Comparison of ENCODE assay signal across 11 mouse cellular contexts in genomic region chr13:98440293-98440952, GRCm38 (mm10). TPM values are rescaled to one million over a fixed set of nuclear protein-coding genes. Genes with fewer than 3 reads are reported as not detected.
DNase-seq lines count a peak whose midpoint lies in the region; ATAC-seq and TF ChIP-seq lines count a peak whose summit lies in the region.
"Had no signal": no experiment of that assay in that cellular context is flagged by ENCODE, and none has a peak within 500 bp of the region (broad histone marks: within the 10 kb centered on the region; RNA-seq: fewer than 3 reads in every experiment).

No protein-coding gene starts in this region.

- DNase-seq in kidney, adult 9 months: peak; percentile 9
- DNase-seq in kidney, adult 11 months: no peak
- DNase-seq in brain, embryonic 14.5 days (ENCODE audit: low read depth): peak; percentile 14
- DNase-seq in intestine, embryonic 14.5 days (ENCODE audit: low spot score): peak; percentile 71
- DNase-seq in lung, postnatal 0 days (ENCODE audit: low spot score): peak; percentile 27
- DNase-seq in frontal cortex, adult 2 months (ENCODE audit: extremely low spot score in 1 of 2, low spot score in 1 of 2): no peak
- no peak for DNase-seq in retina, embryonic 14.5 days (ENCODE audit: low spot score)
- no peak for DNase-seq in right cerebral cortex, postnatal 10 days (ENCODE audit: low spot score in 2 of 2)
- DNase-seq: cerebellum, adult 11 months had no signal

- no peak for TF ChIP-seq CTCF in brain, embryonic 14.5 days (IDR thresholded peaks at IDR 0.05; ENCODE audit: borderline replicate concordance, extremely low read depth, insufficient read depth, insufficient read length)
- no peak for TF ChIP-seq CTCF in lung, postnatal 0 days (IDR thresholded peaks at IDR 0.05)

- no peaks in the 10 kb centered on the region for H3K27me3 ChIP-seq in intestine, embryonic 14.5 days (replicated peaks; ENCODE audit: control insufficient read depth, insufficient read depth, low read length)
- no peaks in the 10 kb centered on the region for H3K27me3 ChIP-seq in lung, postnatal 0 days (replicated peaks; ENCODE audit: insufficient read depth, low read length)

- no peaks in the 10 kb centered on the region for H3K9me3 ChIP-seq in intestine, embryonic 14.5 days (ENCODE audit: control insufficient read depth, low read length)
- H3K9me3 ChIP-seq in lung, postnatal 0 days (ENCODE audit: low read length): no peaks in the 10 kb centered on the region
- H3K9me3 ChIP-seq: midbrain, embryonic 13.5 days had no signal

- H3K4me1 ChIP-seq in intestine, embryonic 14.5 days (replicated peaks; ENCODE audit: control insufficient read depth, insufficient read depth, low read length): no peaks in the 10 kb centered on the region
- H3K4me1 ChIP-seq in lung, postnatal 0 days (ENCODE audit: insufficient read depth, low read depth, low read length): no peaks in the 10 kb centered on the region
- H3K4me1 ChIP-seq: midbrain, embryonic 13.5 days had no signal

- TF ChIP-seq POLR2A in brain, embryonic 14.5 days (IDR thresholded peaks at IDR 0.05; ENCODE audit: borderline replicate concordance, extremely low read depth, insufficient read depth, insufficient read length, poor library complexity, severe bottlenecking): no peak

- no peak overlapping the region for H3K9ac ChIP-seq in intestine, embryonic 14.5 days (ENCODE audit: low read length)
- H3K9ac ChIP-seq in lung, postnatal 0 days (replicated peaks; ENCODE audit: low read depth): no peak overlapping the region
- H3K9ac ChIP-seq: midbrain, embryonic 13.5 days had no signal

- peak; percentile 50; the same call in 1 of the 2 replicates for ATAC-seq in intestine, embryonic 14.5 days (replicated peaks; ENCODE audit: low FRiP score, low TSS enrichment, low read depth)
- ATAC-seq in lung, postnatal 0 days: peak; percentile 67
- ATAC-seq: forebrain, embryonic 16.5 days; midbrain, embryonic 13.5 days had no signal

- no peak for TF ChIP-seq EP300 in lung, postnatal 0 days (IDR thresholded peaks at IDR 0.05)

- no peaks in the 10 kb centered on the region for H3K36me3 ChIP-seq in intestine, embryonic 14.5 days (ENCODE audit: control insufficient read depth, insufficient read depth, low read length)
- H3K36me3 ChIP-seq in lung, postnatal 0 days (ENCODE audit: insufficient read depth, low read length): no peaks in the 10 kb centered on the region
- H3K36me3 ChIP-seq: midbrain, embryonic 13.5 days had no signal

- peak overlapping the region; percentile 25 for H3K4me2 ChIP-seq in intestine, embryonic 14.5 days (ENCODE audit: low read length)
- H3K4me2 ChIP-seq in lung, postnatal 0 days (replicated peaks; ENCODE audit: low read depth, low read length): no peak overlapping the region
- H3K4me2 ChIP-seq: midbrain, embryonic 13.5 days had no signal

- no peak overlapping the region; the same call in 1 of the 2 replicates for H3K27ac ChIP-seq in intestine, embryonic 14.5 days (ENCODE audit: low read depth)
- H3K27ac ChIP-seq in lung, postnatal 0 days (ENCODE audit: low read length): no peak overlapping the region
- H3K27ac ChIP-seq: midbrain, embryonic 13.5 days had no signal

- 28% methylated on average over 13 of the region's 13 CpGs for WGBS in intestine, embryonic 14.5 days
- WGBS in lung, postnatal 0 days: 22% methylated on average over 13 of the region's 13 CpGs

- no peak overlapping the region for H3K4me3 ChIP-seq in intestine, embryonic 14.5 days (ENCODE audit: low read depth, low read length)
- no peak overlapping the region for H3K4me3 ChIP-seq in lung, postnatal 0 days (ENCODE audit: low read depth, low read length)
- H3K4me3 ChIP-seq: midbrain, embryonic 13.5 days had no signal

RNA-seq across cellular contexts. Expression of gene Gm10320, which starts 51.4 kb away (rescaled TPM):
- polyA plus RNA-seq in brain, embryonic 14.5 days (2012; rRNA removed): 0.71 and 0.98 TPM in 2 replicates
- polyA plus RNA-seq in intestine, embryonic 14.5 days (2014; fragmentation: Nextera tagmentation; extraction: Ambion mirVana): 1.3 and 1.4 TPM in 2 replicates
- polyA plus RNA-seq in lung, postnatal 0 days (2015; fragmentation: Nextera tagmentation; extraction: Ambion mirVana): 1.3 and 2.0 TPM in 2 replicates
- 0.27 and 0.42 TPM in 2 replicates for polyA plus RNA-seq in frontal cortex, adult 2 months (2012; rRNA removed)

Comparison
In these comparisons a context has a peak if more than half of its experiments do, and no peak if none do; other contexts are left out.
1. DNase-seq: peak in kidney, adult 9 months (single experiment), brain, embryonic 14.5 days (single experiment), intestine, embryonic 14.5 days (single experiment) and lung, postnatal 0 days (single experiment); none in kidney, adult 11 months (single experiment), frontal cortex, adult 2 months (0 of 2), retina, embryonic 14.5 days (single experiment) and right cerebral cortex, postnatal 10 days (0 of 2).